Mouse (Mus musculus) ovary, postnatal 10 days (tissue): ENCODE results near the gene Tank.

Source experiments
- DNase-seq: peaks from one replicate; pipeline ENCODE4 v3.0.0; 2022; ENCODE audit warnings: low spot score

The Tank gene

DNA sequence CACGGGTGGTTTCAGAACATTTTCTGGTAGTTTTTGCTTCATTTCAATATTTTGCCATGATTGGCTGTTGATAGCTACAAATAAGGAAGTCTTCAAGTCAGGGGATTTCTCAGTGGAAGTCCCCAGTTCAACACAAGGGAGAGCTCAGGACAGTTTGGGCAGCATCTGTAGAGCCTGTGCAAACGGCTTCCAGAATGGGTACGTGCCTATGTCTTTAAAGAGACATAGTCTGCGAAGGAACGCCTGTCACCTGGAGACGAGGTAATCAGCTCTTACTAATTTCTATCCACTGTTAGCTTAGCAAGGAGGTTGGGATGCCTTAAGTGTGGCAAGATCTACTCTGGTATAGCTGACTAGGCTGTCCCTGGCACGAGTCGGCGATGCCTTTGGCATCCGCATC, at the start of gene Tank:
Tank (plus strand) TSS at position 153 of the 400 bp plus-strand sequence.
- no peak for DNase-seq

GRCm38 (mm10) chr2:61532326-61532725, 46.1 kb upstream of the Tank start:
- no peak for DNase-seq

- no peak for DNase-seq
These were observed 45.3 kb upstream of the Tank start for GRCm38 (mm10) chr2:61533131-61533530.

GRCm38 (mm10) chr2:61536901-61537300, 41.5 kb upstream of the Tank start:
- no peak for DNase-seq

GRCm38 (mm10) chr2:61539378-61539777, 39.0 kb upstream of the Tank start:
- DNase-seq = no peak

GRCm38 (mm10) chr2:61542426-61542825, 36.0 kb upstream of the Tank start:
- no peak for DNase-seq

- DNase-seq = no peak
These were observed 32.7 kb upstream of the Tank start for GRCm38 (mm10) chr2:61545666-61546065.

- no peak for DNase-seq
These were observed 30.4 kb upstream of the Tank start for GRCm38 (mm10) chr2:61548021-61548420.

- DNase-seq = no peak
These were observed 26.7 kb upstream of the Tank start for GRCm38 (mm10) chr2:61551680-61552079.

GRCm38 (mm10) chr2:61555367-61555766, 23.0 kb upstream of the Tank start:
- DNase-seq = no peak

DNA sequence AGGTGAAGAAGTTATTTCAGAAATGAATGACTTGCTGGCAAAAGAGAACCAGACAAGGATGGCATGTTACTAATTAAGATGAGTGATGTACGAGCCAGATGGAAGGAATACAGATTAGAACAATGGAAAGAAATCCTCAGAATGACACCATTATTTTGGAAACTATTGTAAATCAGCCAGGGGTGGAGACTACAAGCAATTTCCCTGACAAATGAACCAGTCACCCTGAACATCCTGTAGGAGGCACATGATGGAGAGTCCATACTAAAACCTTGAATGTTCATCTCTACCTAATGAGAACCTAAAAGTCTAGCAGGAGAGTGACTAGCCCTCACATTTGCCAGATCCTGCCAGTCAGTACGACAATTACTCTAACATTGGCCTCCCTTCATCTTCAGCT, 22.6 kb upstream of the Tank start:
- DNase-seq = no peak

- DNase-seq = no peak
These were observed 21.7 kb upstream of the Tank start for GRCm38 (mm10) chr2:61556639-61557038.

- DNase-seq = no peak
These were observed 20.4 kb upstream of the Tank start for GRCm38 (mm10) chr2:61557848-61558471.

- no peak for DNase-seq
These were observed 17.3 kb upstream of the Tank start for GRCm38 (mm10) chr2:61561058-61561457.

DNA sequence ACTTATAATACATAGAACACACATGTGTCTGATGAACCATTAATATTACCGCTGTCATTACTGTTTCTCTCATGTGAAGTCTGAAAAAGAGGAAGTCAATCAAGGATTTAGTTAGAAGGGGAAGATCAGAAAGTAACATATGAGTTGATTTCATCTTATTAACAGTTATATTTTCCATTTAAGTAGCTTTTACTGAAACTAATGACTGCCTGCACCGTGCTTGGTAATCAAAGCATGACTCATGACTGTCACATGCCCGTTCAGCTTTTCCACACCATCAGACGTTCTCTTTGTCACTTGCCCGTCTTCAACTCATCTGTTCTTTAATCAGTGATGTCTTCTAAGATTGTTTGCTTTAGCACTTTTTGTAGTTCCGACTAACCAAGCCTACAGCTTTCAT, 15.2 kb upstream of the Tank start:
- DNase-seq = no peak

DNA sequence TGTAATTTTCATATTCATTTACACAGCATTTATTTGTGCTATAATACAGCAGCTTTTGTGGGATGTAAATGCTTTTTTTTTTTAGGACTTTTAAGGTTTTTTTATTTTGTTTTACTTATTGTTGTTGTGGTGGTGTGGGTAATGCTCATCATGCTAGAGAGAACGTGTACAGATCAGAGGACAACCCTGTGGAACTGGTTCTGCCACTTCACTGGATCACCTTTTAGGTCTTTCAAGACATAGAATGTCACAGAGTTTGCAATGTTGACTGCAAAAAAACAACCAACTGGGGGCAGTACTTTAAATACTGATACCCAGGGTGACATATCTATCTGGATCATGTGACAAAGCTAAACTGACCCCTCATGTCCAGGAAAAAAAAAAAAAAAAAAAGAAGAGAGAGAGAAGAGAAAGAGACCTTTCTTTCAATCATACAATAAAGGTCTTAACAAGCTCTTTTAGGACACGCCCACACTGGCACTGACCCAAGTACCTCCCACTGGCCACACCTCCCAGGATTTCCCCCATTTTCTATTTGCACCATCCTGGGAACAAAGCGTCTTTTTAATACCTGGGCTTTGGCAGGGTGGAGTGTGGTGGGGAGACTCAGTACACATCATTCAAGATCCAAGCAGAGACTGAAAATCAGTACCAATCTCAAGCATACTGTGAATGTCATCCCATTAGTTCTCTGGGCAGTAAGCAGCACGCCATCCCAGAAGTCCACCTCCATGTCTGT, 11.2 kb upstream of the Tank start:
- no peak for DNase-seq

GRCm38 (mm10) chr2:61569181-61569580, 9.2 kb upstream of the Tank start:
- no peak for DNase-seq

GRCm38 (mm10) chr2:61571343-61571955, 6.9 kb upstream of the Tank start:
- no peak for DNase-seq

- no peak for DNase-seq
These were observed 1.9 kb upstream of the Tank start for GRCm38 (mm10) chr2:61576497-61576896.

- DNase-seq = no peak
These were observed 1.3 kb upstream of the Tank start for GRCm38 (mm10) chr2:61576928-61577695.

- no peak for DNase-seq
These were observed 706 bp upstream of the Tank start for GRCm38 (mm10) chr2:61577696-61578062.

DNA sequence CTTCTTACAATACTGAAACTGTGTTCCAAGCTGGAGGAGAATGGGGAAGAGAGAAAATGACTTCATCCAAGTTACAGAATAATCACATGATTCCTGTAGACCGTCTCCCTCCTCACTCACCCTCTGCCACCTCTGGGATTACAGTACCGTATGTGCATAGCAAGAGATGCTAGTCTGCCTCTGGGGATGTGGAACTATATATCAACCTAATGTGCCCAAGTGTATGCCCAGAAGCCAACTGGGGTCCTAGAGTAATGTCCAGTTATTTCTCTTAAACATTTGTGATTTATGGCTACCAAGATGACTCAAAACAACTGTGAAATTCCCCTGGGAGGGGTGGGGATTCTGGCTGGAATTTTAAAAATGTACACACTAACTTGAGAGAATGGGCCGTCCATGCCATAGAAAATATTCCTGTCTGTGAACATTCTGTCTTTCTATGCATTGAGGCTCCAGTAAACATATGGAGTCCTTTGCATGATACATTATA, 1.2 kb downstream of the Tank start:
- DNase-seq = no peak

DNA sequence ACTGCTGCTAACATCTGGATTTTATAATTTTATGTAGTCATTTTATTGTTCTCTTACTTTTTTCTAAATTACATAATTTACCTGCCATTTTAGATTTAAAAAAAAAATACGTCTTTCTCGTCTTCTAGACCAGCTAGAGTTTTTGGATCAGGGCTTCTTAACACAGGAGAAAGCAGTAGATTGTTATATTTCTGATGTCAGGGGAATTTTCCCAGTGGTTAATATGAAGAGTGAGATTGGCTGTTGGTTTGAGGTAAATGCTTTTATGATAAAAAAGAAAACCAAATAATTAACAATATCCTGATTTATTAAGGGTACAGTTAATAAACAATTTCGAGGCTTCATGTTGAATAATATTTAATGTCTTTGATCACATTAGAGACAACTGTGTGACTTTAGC, 1.7 kb downstream of the Tank start:
- DNase-seq = no peak
